Mouse (Mus musculus): ENCODE data around the gene Maml1.

Gene Maml1

DNA sequence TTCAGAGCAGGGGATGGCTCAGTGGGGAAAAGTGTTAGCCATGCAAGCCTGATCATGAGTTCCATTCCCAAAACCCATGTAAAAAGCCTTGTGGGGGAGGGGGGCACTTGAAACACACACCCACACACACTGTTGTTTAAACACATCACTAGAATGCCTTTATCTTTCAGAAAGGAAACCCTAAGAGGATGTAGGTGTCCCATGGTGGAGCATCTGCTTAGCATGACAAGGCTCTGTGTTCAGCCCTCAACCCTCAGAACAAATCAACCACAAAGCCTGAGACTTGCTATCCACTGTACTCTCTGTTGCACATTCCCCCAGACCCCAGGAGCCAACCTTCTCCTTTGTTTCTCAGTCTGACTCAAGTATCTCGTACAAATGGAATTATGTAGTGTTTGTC is 12.1 kb downstream of the Maml1 start:
- no peak for DNase-seq (ENCODE audit: low spot score)

DNA sequence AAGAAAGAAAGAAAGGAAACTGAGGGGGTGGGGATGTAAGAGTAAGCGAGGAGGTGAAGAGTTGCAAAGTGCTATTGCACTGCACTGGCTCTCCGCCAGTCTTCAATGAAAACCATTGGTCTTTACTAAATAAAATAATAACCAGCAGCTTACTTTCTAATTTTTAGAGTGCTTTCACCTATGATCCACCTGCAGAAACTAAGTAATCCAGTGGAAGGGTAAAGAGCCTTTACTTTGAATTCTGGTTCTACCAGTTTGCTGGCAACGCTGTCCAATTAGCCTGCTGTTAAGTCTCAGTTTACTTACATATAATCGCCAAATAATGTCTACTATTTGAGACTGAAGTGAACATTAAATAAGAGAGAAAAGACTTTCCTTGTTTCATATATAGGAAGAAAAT is 13.1 kb downstream of the Maml1 start:
- DNase-seq (ENCODE audit: low spot score): peak; percentile 30

DNA sequence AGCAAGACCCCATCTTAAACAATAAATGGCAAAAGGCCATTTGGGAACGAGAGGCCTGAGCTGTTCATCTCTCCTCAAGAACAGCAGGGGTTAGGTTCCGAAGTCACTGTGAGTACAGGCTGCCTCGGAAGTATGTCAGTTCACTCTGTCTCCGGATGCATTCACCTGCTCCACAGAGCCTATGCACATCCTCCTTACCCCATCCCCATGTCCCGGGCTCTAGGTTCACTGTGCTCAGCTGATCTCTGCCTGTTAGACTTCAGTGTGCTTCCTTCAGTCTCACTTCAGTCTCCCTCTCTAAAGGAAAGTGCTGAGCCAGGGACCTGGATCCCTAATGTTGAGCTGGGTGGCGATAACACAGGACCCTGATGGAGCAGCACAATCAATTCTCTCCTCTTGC is 14.4 kb downstream of the Maml1 start:
- DNase-seq (ENCODE audit: low spot score): no peak

DNA sequence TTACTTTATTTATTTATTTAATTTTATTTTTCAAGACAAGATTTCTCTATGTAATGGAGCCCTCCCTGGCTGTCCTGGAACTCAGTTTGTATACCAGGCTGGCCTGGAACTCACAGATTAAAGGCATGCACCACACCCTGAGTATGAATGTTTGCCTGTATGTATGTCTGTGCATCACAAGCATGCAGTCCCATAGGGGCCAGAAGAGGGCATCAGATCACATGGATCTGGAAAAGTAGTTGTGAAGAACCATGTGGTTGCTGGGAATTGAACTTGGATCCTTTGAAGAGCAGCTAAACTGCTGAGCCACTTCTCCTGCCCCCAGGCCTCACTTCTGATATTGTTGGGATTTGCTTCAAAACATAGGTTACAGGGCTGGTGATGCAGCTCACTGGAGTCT is 15.1 kb downstream of the Maml1 start:
- no peak for DNase-seq (ENCODE audit: low spot score)

- DNase-seq (ENCODE audit: low spot score): peak; percentile 48
Measured at GRCm38 (mm10) chr11:50275568-50276151, 16.5 kb downstream of the Maml1 start.

- no peak for DNase-seq (ENCODE audit: low spot score)
Measured at GRCm38 (mm10) chr11:50275077-50275476, 17.0 kb downstream of the Maml1 start.

DNA sequence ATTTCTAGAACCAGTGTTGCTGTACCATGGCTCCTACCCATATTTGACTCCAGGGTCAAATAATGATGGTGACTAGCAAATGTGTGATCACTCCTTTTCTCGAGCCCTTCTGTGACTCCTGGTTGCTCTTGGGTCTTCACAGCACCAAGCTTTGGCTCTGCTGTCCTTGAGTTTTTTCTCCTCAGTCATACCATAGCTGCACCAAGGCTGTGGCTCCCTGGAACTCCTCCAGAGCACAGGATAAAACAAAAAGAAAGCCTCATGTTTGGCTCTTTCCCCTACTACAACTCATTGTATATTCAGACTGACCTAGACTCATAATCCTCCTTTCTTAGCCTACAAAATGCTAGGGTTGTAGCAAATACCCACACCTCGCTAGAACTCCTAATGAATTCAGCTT is 19.3 kb downstream of the Maml1 start:
- no peak for DNase-seq (ENCODE audit: low spot score)

GRCm38 (mm10) chr11:50269885-50270284 is 22.2 kb downstream of the Maml1 start:
- DNase-seq (ENCODE audit: low spot score): no peak

GRCm38 (mm10) chr11:50269163-50269562 is 22.9 kb downstream of the Maml1 start:
- DNase-seq (ENCODE audit: low spot score): peak; percentile 53

DNA sequence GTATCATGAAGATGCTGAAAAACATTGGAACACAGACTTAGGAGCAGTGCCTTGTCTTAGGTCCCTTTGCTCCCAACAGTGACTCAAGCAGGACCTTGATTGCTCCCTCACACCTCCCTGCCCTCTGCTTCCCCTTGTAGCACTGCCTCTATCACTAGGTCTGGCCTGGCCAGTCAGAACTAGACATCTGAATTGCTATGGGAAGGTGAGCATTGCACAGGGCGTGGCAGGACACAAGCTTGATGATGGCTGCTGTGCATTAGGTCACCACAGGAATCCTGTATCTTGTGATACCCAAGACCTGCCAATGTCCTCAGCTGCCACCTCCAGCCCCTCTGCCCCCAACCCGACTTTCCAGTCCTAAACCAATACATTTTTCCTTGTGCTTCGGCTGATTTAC is 25.1 kb downstream of the Maml1 start:
- DNase-seq (ENCODE audit: low spot score): no peak

- peak; percentile 83 for DNase-seq (ENCODE audit: low spot score)
Measured at GRCm38 (mm10) chr11:50265931-50266330, 26.2 kb downstream of the Maml1 start.

GRCm38 (mm10) chr11:50263198-50263597 is 28.9 kb downstream of the Maml1 start:
- no peak for DNase-seq (ENCODE audit: low spot score)

DNA sequence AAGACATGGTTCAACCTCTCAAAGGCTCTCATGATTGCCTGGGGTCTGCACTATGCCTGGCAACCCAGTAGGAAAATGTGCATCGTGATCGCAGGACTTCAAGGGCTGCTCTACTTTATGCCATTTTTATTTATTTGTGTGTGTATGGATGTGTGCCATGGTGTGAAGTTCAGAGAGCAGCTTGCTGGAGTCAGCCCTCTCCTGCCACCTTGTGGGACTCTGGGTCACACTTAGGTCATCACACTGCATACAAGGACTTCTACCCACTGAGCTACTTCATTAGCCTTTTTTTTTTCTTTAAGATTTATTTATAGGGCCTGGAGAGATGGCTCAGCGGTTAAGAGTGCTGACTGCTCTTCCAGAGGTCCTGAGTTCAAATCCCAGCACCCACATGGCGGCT is 30.1 kb downstream of the Maml1 start:
- peak; percentile 57 for DNase-seq (ENCODE audit: low spot score)

GRCm38 (mm10) chr11:50258310-50258709 is 33.8 kb downstream of the Maml1 start:
- DNase-seq (ENCODE audit: low spot score): no peak

DNA sequence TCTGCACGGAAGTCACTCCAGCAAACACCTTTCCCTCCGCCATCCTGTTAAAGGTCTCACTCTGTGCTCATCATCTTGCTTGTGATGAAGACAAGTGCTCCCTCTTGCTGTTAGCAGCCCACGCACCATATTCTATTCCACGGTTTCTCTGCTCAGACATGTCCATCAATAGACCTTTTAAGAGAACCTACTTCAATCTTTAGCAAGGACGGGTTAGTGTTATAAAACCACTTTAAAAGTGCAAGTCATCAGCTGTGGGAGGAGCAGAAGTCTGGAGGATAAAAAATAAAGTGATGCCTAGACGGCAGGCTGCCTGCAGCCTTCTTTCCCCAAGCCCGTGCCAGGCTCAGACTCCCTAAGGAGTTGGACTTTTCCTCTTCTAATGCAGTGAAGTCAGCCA is 35.5 kb downstream of the Maml1 start:
- DNase-seq (ENCODE audit: low spot score): peak; percentile 45

GRCm38 (mm10) chr11:50254010-50254580 is 38.0 kb downstream of the Maml1 start:
- DNase-seq (ENCODE audit: low spot score): no peak

GRCm38 (mm10) chr11:50253393-50253792 is 38.7 kb downstream of the Maml1 start:
- DNase-seq (ENCODE audit: low spot score): no peak

DNA sequence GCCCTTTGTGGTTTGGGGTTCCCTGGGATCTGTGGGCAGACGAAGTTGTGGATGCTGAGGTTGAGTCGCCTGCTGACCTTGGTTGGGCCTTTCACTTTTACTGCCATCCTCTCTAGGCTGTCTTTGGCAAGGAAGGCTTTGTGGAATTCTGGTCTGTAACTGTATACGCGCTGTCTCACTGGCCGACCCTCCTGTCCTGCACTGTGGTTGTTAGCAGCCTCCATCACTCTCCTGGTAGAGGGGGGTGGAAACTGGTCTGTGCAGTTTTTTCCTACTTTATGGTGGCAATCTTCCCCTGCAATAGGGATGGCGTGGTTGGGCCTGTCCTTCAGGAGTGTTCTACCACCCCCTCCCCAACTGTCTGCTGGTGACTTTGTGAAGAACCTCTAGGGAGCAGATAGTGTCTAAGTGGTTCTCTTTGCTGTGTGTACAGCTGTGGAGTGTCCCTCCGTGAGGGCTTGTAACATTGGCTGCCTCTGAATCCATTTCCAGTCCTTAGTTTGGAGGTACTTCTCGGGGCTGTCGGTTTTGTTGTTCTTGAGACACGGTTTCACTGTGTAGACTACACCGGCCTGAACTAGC is 39.3 kb downstream of the Maml1 start:
- no peak for DNase-seq (ENCODE audit: low spot score)

DNA sequence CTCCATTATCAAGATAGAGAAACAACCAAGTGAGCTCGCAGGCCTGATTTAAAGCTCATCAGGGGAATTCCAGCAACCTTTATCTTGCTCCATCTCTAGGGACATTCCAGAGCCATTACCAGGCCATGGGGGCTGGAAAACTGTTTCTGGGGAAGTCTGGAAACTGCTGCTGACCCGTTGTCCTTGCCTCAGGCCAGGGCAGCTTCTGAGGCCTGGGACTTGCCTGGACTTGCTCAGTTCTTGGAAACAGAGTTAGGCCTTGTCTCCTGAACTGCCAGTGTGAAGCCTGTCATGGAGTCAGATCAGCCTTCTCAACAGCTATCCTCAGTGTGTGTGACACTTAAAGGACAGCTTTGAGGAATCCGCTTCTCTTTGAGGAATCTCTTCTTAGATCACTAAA is 39.9 kb downstream of the Maml1 start:
- peak; percentile 68 for DNase-seq (ENCODE audit: low spot score)

- no peak for DNase-seq (ENCODE audit: low spot score)
Measured at GRCm38 (mm10) chr11:50248473-50249171, 43.5 kb downstream of the Maml1 start.

DNA sequence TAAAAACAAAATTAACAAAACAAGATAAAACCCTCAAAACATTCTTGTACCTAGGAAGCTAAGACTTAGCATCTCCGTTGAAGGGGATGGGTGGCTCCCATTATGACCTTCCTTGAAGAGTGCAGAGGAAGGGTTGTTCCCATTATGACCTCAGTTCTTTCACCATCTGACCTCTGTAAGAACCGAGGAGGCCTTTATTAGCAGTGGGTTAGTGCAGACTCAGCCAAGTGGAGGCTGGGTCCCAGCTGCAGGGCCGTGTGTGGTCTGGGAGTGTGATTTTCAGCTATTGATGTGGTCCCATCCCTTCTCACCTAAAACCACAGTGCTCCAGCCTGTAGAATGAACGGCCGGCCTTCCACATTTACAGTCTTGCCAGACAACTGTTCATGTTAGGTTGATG is 46.8 kb downstream of the Maml1 start:
- no peak for DNase-seq (ENCODE audit: low spot score)

DNA sequence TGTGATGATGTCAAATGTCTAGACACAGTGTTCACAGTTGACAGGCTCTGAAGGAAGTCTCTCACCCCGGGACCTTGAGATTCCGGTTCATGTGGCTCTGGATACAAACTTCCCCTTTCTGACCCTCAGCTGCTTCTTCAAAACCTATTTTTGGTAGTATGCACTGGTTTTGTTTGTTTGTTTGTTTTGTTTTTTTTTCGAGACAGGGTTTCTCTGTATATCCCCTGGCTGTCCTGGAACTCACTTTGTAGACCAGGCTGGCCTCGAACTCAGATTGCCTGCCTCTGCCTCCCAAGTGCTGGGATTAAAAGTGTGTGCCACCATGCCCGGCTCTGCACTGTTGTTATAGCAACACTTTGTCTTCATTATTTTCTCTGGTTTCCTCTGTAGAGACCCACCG is 48.2 kb downstream of the Maml1 start:
- DNase-seq (ENCODE audit: low spot score): no peak

DNA sequence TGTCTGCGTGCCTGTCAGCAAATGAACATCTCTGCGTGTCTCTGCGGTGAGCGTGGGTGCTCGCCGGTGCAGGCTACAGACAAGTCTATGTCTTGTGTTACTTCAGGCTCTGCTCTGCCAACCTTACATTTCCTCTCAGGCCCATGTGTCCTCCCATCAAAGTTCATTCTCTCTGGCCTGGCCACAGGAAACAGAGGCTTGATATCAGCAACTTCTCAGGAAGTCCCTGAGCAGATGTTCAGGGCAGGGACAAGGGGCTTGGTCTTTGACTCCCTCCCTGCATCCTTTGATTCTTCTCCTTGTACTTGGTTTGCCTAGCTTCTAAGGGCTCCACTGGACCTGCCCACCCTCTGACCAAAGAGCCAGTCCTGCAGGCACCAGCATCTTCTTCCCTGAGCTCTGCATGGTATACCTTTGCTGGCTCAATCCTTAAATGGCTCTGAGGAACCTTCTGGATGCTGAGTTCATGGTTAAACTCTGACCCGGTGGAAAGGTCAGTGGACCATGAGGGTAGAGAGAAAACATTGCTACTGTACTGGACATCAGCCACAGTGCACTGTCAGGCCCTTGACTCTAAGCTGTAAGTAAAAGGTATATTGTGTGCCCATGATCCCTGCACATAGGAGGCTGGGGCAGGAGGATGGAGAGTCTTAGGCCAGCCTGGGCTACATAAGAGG is 51.7 kb downstream of the Maml1 start:
- peak; percentile 35 for DNase-seq (ENCODE audit: low spot score)
